Mouse (Mus musculus) monocyte, adult 2 months (primary cell): ENCODE results near the gene Gast.
"Not testable (repeated sequence)": the region's sequence is repeated elsewhere in the genome, so short reads cannot be mapped to it uniquely, and the experiment has no call there.

Source experiments
- DNase-seq, 2 experiments: peaks; one replicate each; pipeline ENCODE4 v3.0.0; 2022; ENCODE audit warnings: low spot score in 2 of 2, low read depth in 1 of 2

Gene Gast

GRCm38 (mm10) chr11:100333944-100334457 lies at the start of gene Gast:
Gene Gast (plus strand): TSS chr11:100334407.
- no peak for DNase-seq

GRCm38 (mm10) chr11:100284988-100285387 lies 49.2 kb upstream of the Gast start:
- no peak for DNase-seq

GRCm38 (mm10) chr11:100287024-100287423 lies 47.2 kb upstream of the Gast start:
- no peak for DNase-seq

GRCm38 (mm10) chr11:100288942-100289341 lies 45.3 kb upstream of the Gast start:
- no peak for DNase-seq

GRCm38 (mm10) chr11:100290235-100290634 lies 44.0 kb upstream of the Gast start:
- no peak for DNase-seq

- DNase-seq: no peak
Measured at GRCm38 (mm10) chr11:100292884-100293283, 41.3 kb upstream of the Gast start.

- DNase-seq: peak; percentile 32 to 64
Measured at GRCm38 (mm10) chr11:100295308-100295707, 38.9 kb upstream of the Gast start.

- no peak for DNase-seq
Measured at GRCm38 (mm10) chr11:100297801-100298200, 36.4 kb upstream of the Gast start.

- peak; percentile 39 to 71 for DNase-seq
Measured at GRCm38 (mm10) chr11:100298274-100299036, 35.8 kb upstream of the Gast start.

GRCm38 (mm10) chr11:100300293-100300692 lies 33.9 kb upstream of the Gast start:
- DNase-seq: peak in 1 of 2 experiments; percentile 37

- DNase-seq: no peak
Measured at GRCm38 (mm10) chr11:100301292-100301691, 32.9 kb upstream of the Gast start.

- no peak for DNase-seq
Measured at GRCm38 (mm10) chr11:100307900-100308299, 26.3 kb upstream of the Gast start.

GRCm38 (mm10) chr11:100308672-100309071 lies 25.5 kb upstream of the Gast start:
- DNase-seq: not testable (repeated sequence)

GRCm38 (mm10) chr11:100311656-100312055 lies 22.6 kb upstream of the Gast start:
- no peak for DNase-seq

GRCm38 (mm10) chr11:100312096-100312679 lies 22.0 kb upstream of the Gast start:
- no peak for DNase-seq

- no peak for DNase-seq
Measured at GRCm38 (mm10) chr11:100313424-100313823, 20.8 kb upstream of the Gast start.

- DNase-seq: no peak
Measured at GRCm38 (mm10) chr11:100315439-100315838, 18.8 kb upstream of the Gast start.

GRCm38 (mm10) chr11:100317826-100318380 lies 16.3 kb upstream of the Gast start:
- DNase-seq: no peak

- DNase-seq: no peak
Measured at GRCm38 (mm10) chr11:100318529-100319451, 15.4 kb upstream of the Gast start.

- peak; percentile 100 for DNase-seq
Measured at GRCm38 (mm10) chr11:100319492-100320171, 14.6 kb upstream of the Gast start, which contains the start of gene Eif1. Gene Eif1 (plus strand): TSS chr11:100319885.
